Mouse (Mus musculus): ENCODE results near the gene Ppfibp1.
"Not testable (repeated sequence)": the region's sequence is repeated elsewhere in the genome, so short reads cannot be mapped to it uniquely, and the experiment has no call there.

The Ppfibp1 gene

GRCm38 (mm10) chr6:146887958-146888659, at the start of gene Ppfibp1:
Gene Ppfibp1, plus strand, starts transcription at chr6:146888487.
- peak; percentile 78 to 89 for DNase-seq (ENCODE audit: low spot score in 2 of 2)

GRCm38 (mm10) chr6:146838863-146839262, 49.4 kb upstream of the Ppfibp1 start:
- no peak for DNase-seq (ENCODE audit: low spot score in 2 of 2)

GRCm38 (mm10) chr6:146844867-146845266, 43.4 kb upstream of the Ppfibp1 start:
- no peak for DNase-seq (ENCODE audit: low spot score in 2 of 2)

- DNase-seq (ENCODE audit: low spot score in 2 of 2): no peak
Measured at GRCm38 (mm10) chr6:146845347-146845746, 42.9 kb upstream of the Ppfibp1 start.

- no peak for DNase-seq (ENCODE audit: low spot score in 2 of 2)
Measured at GRCm38 (mm10) chr6:146845961-146846750, 42.1 kb upstream of the Ppfibp1 start.

GRCm38 (mm10) chr6:146847402-146847801, 40.9 kb upstream of the Ppfibp1 start:
- DNase-seq (ENCODE audit: low spot score in 2 of 2): no peak

- no peak for DNase-seq (ENCODE audit: low spot score in 2 of 2)
Measured at GRCm38 (mm10) chr6:146848281-146848680, 40.0 kb upstream of the Ppfibp1 start.

GRCm38 (mm10) chr6:146850050-146850449, 38.2 kb upstream of the Ppfibp1 start, which contains the start of gene Smco2:
Gene Smco2, plus strand, starts transcription at chr6:146850104.
- no peak for DNase-seq (ENCODE audit: low spot score in 2 of 2)

GRCm38 (mm10) chr6:146851916-146852315, 36.4 kb upstream of the Ppfibp1 start:
- DNase-seq (ENCODE audit: low spot score in 2 of 2): no peak

GRCm38 (mm10) chr6:146852739-146853138, 35.5 kb upstream of the Ppfibp1 start:
- DNase-seq (ENCODE audit: low spot score in 2 of 2): no peak

GRCm38 (mm10) chr6:146855185-146855584, 33.1 kb upstream of the Ppfibp1 start:
- no peak for DNase-seq (ENCODE audit: low spot score in 2 of 2)

GRCm38 (mm10) chr6:146857386-146857785, 30.9 kb upstream of the Ppfibp1 start:
- DNase-seq (ENCODE audit: low spot score in 2 of 2): no peak

- DNase-seq (ENCODE audit: low spot score in 2 of 2): no peak
Measured at GRCm38 (mm10) chr6:146863154-146863553, 25.1 kb upstream of the Ppfibp1 start.

- not testable (repeated sequence) for DNase-seq (ENCODE audit: low spot score in 2 of 2)
Measured at GRCm38 (mm10) chr6:146864370-146864769, 23.9 kb upstream of the Ppfibp1 start.

GRCm38 (mm10) chr6:146865701-146866100, 22.6 kb upstream of the Ppfibp1 start:
- no peak for DNase-seq (ENCODE audit: low spot score in 2 of 2)

- DNase-seq (ENCODE audit: low spot score in 2 of 2): no peak
Measured at GRCm38 (mm10) chr6:146871975-146872374, 16.3 kb upstream of the Ppfibp1 start.

GRCm38 (mm10) chr6:146874415-146874814, 13.9 kb upstream of the Ppfibp1 start:
- no peak for DNase-seq (ENCODE audit: low spot score in 2 of 2)

- no peak for DNase-seq (ENCODE audit: low spot score in 2 of 2)
Measured at GRCm38 (mm10) chr6:146876820-146877219, 11.5 kb upstream of the Ppfibp1 start.

- peak; percentile 85 for DNase-seq (ENCODE audit: low spot score in 2 of 2)
Measured at GRCm38 (mm10) chr6:146877425-146878045, 10.8 kb upstream of the Ppfibp1 start.

GRCm38 (mm10) chr6:146878926-146879325, 9.4 kb upstream of the Ppfibp1 start:
- no peak for DNase-seq (ENCODE audit: low spot score in 2 of 2)

GRCm38 (mm10) chr6:146879856-146880255, 8.4 kb upstream of the Ppfibp1 start:
- no peak for DNase-seq (ENCODE audit: low spot score in 2 of 2)

GRCm38 (mm10) chr6:146880296-146880695, 8.0 kb upstream of the Ppfibp1 start:
- DNase-seq (ENCODE audit: low spot score in 2 of 2): no peak
